Mouse (Mus musculus) kidney, embryonic 14.5 days (tissue): ENCODE data around the gene Irf2bpl. TPM values are rescaled to one million over a fixed set of nuclear protein-coding genes. Genes with fewer than 3 reads are reported as not detected.
A peak's percentile ranks its signal among the peaks of the same experiment; 100 is the strongest.

ENCODE experiments used
- ATAC-seq: fragments of 200-750 bp; cut with Nextera tagmentation; 2 replicates; pipeline ENCODE4 v1.8.0; 2017; ENCODE audit warnings: moderate number of reproducible peaks, mild to moderate bottlenecking, moderate TSS enrichment, moderate library complexity; ENCODE audit not compliant: low FRiP score, low TSS enrichment
- H3K27ac ChIP-seq: fragments of 300-500 bp; sonication (generic); 2 replicates; pipeline ENCODE4 v1.5.1; 2014; ENCODE audit warnings: low read depth, mild to moderate bottlenecking, low read length, moderate library complexity, mixed read lengths
- H3K27me3 ChIP-seq: fragments of 300-500 bp; sonication (generic); 2 replicates; pipeline ENCODE4 v1.6.1; 2014; ENCODE audit warnings: mild to moderate bottlenecking, low read length; ENCODE audit not compliant: control insufficient read depth, insufficient read depth
- H3K36me3 ChIP-seq: fragments of 300-500 bp; sonication (generic); 2 replicates; pipeline ENCODE4 v1.6.1; 2014; ENCODE audit warnings: low read length, mixed read lengths; ENCODE audit not compliant: control insufficient read depth, insufficient read depth
- H3K4me1 ChIP-seq: fragments of 300-500 bp; sonication (generic); 2 replicates; pipeline ENCODE4 v1.6.1; 2014; ENCODE audit warnings: low read length, mixed read lengths; ENCODE audit not compliant: control insufficient read depth, insufficient read depth
- H3K4me2 ChIP-seq: fragments of 300-500 bp; sonication (generic); replicated peaks from 2 replicates; pipeline ENCODE4 v1.6.1; 2014; ENCODE audit warnings: low read depth, mild to moderate bottlenecking, low read length
- H3K4me3 ChIP-seq: fragments of 300-500 bp; sonication (generic); 2 replicates; pipeline ENCODE4 v1.5.1; 2014; ENCODE audit warnings: mild to moderate bottlenecking, low read length
- H3K9ac ChIP-seq: fragments of 300-500 bp; sonication (generic); 2 replicates; pipeline ENCODE4 v1.6.1; 2014; ENCODE audit warnings: low read depth, mild to moderate bottlenecking, low read length, moderate library complexity
- H3K9me3 ChIP-seq: fragments of 300-500 bp; sonication (generic); 2 replicates; pipeline ENCODE4 v1.6.1; 2016; ENCODE audit warnings: low read length; ENCODE audit not compliant: control insufficient read depth
- WGBS: fragments of 180-500 bp; shearing (Covaris S2); extraction: QIAGEN DNeasy Blood & Tissue Kit; methylation state at CpG from one replicate; pipeline ENCODE4 v1.1.7; 2014; 5-methylcytosine and 5-hydroxymethylcytosine counted together
- polyA plus RNA-seq: library from polyadenylated mRNA; unstranded; fragments of >200 nt; fragmentation: Nextera tagmentation; extraction: Ambion mirVana; gene quantifications from 2 replicates; pipeline ENCODE4 v1.2.1, GENCODE M21; 2014

Irf2bpl gene
- polyA plus RNA-seq, 1 experiment from 2014 or later, result 34.8 TPM

- WGBS, result 1% methylated on average over 18 of the region's 26 CpGs
- Histone ChIP-seq H3K4me2 (peak overlapping the region; percentile 78), H3K9ac (peak overlapping the region; percentile 56; the same call in 1 of the 2 replicates), H3K27ac (peak overlapping the region; percentile 99), H3K9me3 (no peaks in the 10 kb centered on the region), H3K27me3 (no peaks in the 10 kb centered on the region), H3K4me1 (peaks cover 86% of the 10 kb centered on the region), H3K36me3 (no peaks in the 10 kb centered on the region), H3K4me3 (peak overlapping the region; percentile 32)
- peak; percentile 81 for ATAC-seq
Observed at GRCm38 (mm10) chr12:86894184-86894839, 9.7 kb upstream of the Irf2bpl start.

GRCm38 (mm10) chr12:86893326-86894183 is 9.0 kb upstream of the Irf2bpl start:
- Histone ChIP-seq H3K4me3 (peak overlapping the region; percentile 32), H3K36me3 (no peaks in the 10 kb centered on the region), H3K27ac (peak overlapping the region; percentile 99), H3K9ac (peak overlapping the region; percentile 56; the same call in 1 of the 2 replicates), H3K9me3 (no peaks in the 10 kb centered on the region), H3K4me2 (peak overlapping the region; percentile 78), H3K27me3 (no peaks in the 10 kb centered on the region), H3K4me1 (peaks cover 88% of the 10 kb centered on the region)
- peak; percentile 14; the same call in 1 of the 2 replicates for ATAC-seq
- WGBS, result 2% methylated on average over 20 of the region's 20 CpGs

DNA sequence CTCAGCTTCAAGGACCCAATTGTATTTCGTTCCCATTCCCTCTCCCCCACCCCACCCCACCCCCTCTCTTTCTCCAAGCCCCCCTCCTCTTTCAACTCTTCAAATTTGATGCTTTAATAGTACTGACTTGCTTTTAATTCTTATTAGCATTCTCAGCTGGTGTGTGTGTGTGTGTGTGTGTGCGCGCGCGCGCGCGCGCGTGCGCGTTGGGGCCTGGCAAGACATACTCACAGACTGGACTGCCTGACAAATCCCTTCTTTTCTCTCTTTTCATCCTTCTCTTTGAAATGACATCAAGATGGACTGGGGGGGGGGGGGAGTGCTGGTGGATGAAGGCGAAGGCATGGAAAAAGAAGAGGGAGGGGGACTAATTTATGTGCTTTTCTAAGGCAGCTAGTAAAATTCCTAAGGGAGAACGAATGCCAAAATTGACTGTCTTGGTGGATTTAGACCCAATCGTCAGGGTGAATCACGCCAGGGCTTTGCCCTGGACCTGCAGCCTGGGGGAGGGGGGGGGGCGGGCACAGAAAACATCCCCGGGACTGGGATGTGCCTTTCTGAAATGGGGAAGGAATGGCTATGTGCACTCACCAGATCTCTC is 8.2 kb upstream of the Irf2bpl start:
- Histone ChIP-seq H3K9me3 (no peaks in the 10 kb centered on the region), H3K27me3 (no peaks in the 10 kb centered on the region), H3K4me1 (peaks cover 88% of the 10 kb centered on the region), H3K9ac (peak overlapping the region; percentile 40; the same call in 1 of the 2 replicates), H3K36me3 (no peaks in the 10 kb centered on the region), H3K4me2 (peak overlapping the region; percentile 78), H3K4me3 (peak overlapping the region; percentile 40), H3K27ac (peak overlapping the region; percentile 99)
- no peak for ATAC-seq
- 1% methylated on average over 17 of the region's 18 CpGs for WGBS

DNA sequence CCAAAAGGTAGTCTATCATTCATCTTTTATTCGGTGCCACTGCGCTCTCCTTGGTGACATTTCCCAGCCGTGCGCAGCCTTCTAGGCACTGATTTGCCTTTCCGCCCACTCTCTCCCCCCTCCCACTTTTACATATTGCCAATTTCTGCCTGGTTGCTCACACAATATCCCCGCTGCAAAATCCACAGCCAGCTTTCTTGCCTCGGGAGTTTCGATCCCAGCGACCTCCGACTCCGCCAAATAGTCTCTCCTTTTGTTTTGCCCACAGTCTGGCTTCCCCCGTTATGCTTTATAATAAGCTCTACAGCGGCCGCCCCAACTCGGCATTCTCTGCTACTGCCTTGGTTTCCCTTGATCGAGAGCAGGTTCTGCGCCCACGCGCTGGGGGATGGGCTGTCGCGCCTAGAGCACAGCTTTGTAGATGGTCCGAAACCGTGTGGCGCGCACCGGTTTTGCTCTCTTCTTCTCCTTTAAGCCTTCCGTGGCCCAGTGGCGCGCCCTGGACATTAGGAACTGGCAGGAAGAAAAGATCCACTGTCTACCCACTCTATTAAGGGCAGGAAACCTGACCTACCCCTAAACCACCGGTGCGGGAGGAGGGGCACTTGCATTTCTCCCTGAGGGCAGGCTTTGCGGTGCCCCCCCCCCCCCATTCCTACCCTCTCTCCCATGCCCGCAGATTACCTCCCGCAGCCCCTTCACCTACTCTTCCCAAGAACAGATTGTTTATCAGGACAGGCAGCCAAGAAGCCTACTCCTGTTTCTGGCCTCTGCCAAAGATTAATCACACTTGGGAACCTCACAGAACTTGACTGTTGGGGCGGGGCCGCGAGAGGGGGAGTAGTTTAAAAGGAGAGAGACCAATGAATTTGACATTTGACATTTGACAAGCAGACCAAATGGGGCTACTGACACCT is 7.4 kb upstream of the Irf2bpl start:
- Histone ChIP-seq H3K4me2 (peak overlapping the region; percentile 78), H3K4me1 (peaks cover 84% of the 10 kb centered on the region), H3K36me3 (no peaks in the 10 kb centered on the region), H3K27me3 (no peaks in the 10 kb centered on the region), H3K9me3 (no peaks in the 10 kb centered on the region), H3K9ac (peak overlapping the region; percentile 75), H3K27ac (peak overlapping the region; percentile 99), H3K4me3 (peak overlapping the region; percentile 40)
- 1% methylated on average over 37 of the region's 37 CpGs for WGBS
- ATAC-seq, result 0 out of 2 replicates have a peak, but pooled peaks have one; percentile 1

GRCm38 (mm10) chr12:86891454-86891785 is 6.8 kb upstream of the Irf2bpl start:
- no peak for ATAC-seq
- Histone ChIP-seq H3K27ac (peak overlapping the region; percentile 99), H3K4me3 (peak overlapping the region; percentile 40), H3K4me2 (peak overlapping the region; percentile 78), H3K9ac (peak overlapping the region; percentile 75), H3K9me3 (no peaks in the 10 kb centered on the region), H3K36me3 (no peaks in the 10 kb centered on the region), H3K4me1 (peaks cover 78% of the 10 kb centered on the region), H3K27me3 (no peaks in the 10 kb centered on the region)
- 5% methylated on average over 11 of the region's 11 CpGs for WGBS

GRCm38 (mm10) chr12:86890796-86891301 is 6.3 kb upstream of the Irf2bpl start:
- H3K4me3 ChIP-seq, result no peak overlapping the region
- 24% methylated on average over 8 of the region's 8 CpGs for WGBS
- H3K9ac ChIP-seq, result no peak overlapping the region; the same call in 1 of the 2 replicates
- H3K9me3 ChIP-seq, result no peaks in the 10 kb centered on the region
- H3K27me3 ChIP-seq, result no peaks in the 10 kb centered on the region
- H3K4me2 ChIP-seq, result peak overlapping the region; percentile 15
- no peak for ATAC-seq
- H3K27ac ChIP-seq, result peak overlapping the region; percentile 99
- peaks cover 73% of the 10 kb centered on the region for H3K4me1 ChIP-seq
- no peaks in the 10 kb centered on the region for H3K36me3 ChIP-seq

DNA sequence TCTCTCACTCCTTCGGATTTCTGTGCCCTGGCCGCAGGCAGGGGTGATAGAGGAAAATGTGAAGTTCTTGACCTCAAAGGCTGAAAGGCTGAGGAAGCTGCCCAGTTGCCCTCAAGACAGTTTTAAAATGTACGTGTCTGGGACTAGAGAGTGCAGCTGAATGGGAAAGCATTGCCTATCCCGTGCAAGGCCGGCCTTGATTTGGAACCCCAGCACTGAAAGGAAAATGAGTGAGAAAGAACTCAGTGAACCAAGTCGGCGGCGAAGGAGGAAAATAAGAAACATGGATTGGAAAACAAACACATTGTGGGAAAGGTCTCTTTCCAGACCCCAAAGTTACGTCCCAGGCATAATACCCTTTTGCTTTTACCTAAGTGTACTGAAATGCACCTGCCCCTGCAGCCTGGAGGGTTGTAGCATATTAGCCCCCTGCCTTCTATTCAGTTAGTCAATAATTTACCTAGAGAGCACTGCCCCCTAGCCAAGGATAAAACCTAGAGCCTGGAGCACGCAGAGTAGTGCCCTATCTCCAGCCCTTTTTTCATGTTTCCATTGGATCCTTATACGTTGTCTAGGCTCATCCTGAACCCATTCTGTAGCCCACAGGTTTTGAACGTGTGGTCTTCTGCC is 5.6 kb upstream of the Irf2bpl start:
- Histone ChIP-seq H3K27me3 (no peaks in the 10 kb centered on the region), H3K4me1 (peaks cover 73% of the 10 kb centered on the region), H3K27ac (peak overlapping the region; percentile 99), H3K9me3 (no peaks in the 10 kb centered on the region), H3K4me2 (peak overlapping the region; percentile 15), H3K4me3 (no peak overlapping the region), H3K36me3 (no peaks in the 10 kb centered on the region), H3K9ac (no peak overlapping the region)
- 49% methylated on average over 12 of the region's 12 CpGs for WGBS
- ATAC-seq, result no peak
